Mouse (Mus musculus) layer of hippocampus, adult 11-12 months (tissue): ENCODE data around the gene Itpr2.
A peak's percentile ranks its signal among the peaks of the same experiment; 100 is the strongest.

ENCODE experiments used
- DNase-seq: peaks from one replicate; pipeline ENCODE4 v3.0.0; 2022; ENCODE audit warnings: low spot score

Itpr2 gene

DNA sequence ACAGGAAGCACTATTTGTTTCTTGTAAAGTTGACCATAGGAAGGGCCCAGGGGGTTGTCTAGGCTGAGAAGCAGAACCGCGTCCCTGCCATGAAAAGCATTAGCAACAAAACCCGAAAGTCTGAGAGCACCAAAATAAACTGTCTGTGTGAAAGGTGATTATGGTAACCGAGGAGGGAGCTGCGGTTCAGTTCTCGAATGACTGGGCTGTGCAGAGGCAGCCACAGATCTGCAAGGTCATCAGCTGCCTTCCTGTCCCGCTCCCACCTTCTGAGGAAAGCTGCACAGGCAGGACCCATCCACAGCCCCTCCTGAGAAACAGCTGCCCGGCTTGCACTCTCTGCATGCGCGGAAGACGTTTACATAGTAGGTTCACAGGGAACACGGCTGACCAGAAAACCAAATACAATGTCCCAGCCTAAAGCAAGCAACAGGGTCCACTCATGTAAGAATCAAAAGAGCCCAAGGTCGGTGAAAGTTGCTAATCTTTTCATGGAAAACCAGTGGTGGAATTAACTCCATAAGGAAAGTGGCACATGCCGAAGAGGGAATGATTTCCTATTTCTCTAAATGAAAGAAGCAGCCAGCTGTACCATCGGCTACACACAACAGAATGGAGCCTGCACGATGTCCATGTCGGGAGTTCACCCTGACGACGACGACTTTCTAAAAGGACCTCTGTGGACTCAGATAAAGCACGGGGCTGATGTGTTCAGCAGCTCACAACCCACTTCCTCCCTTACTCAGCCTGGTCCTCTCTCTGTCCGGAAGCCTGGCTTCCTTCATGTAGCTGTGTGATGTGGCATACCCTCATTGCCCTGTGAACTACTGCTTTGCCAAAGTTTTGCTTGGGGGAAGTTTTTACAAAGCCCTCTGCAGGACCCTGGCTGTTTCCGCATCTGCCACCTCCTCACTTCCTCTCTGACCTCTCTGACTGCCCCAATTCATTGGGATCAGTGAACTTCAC is 280.4 kb downstream of the Itpr2 start:
- peak; percentile 56 for DNase-seq

DNA sequence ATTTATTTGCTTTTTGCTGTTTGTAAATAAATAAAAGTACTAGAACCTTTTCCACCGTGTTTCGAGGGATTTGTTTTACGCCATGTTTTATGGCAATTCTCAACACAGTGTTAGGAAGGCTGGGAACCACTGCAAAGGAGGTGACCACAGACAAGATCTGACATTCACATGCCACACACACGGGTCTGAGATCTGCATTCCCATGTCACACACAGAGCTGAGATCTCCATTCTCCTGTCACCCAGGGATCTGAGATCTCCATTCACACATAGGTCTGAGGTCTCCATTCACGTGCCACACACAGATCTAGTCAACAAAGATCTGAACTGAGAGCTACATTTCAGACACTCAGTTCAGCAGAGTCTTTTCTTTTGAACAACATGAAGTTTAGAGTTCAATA is 282.0 kb downstream of the Itpr2 start:
- no peak for DNase-seq

DNA sequence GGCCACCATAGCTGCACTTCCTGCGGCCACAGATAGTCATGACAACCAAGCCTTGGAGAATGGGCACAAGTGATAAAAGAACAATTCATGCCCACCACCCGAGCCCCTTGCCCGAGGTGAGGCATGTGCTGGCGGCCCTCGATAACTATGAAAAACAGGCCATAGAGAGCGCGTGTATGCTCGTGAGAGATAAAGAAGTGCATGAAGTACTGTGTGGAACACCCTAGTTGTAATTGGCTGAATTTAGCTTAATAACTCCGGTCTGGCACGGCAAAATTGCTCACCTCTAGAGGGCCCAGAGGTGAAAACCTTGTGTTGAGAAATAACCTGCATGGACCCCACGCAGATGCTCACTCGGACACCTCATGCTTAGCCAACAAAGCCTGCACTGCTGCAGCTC is 282.5 kb downstream of the Itpr2 start:
- DNase-seq: no peak

DNA sequence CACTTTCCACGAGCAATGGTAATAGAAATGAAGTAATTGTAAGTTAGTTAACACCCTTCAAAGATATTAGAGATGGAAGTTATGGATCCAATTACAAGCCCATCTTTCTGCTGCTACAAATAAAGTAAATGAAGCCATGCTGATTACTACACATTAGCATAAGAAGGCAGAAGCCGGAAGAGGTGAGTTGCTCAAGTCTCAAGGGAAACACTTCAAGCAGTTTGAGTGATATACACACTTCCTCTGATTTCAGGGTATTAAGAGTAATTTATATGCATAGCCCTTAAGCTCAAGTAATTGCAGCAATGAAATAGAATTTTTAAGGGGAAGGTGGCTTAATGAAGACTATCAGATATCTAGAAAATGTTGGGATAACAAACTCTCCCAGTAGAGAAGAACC is 286.7 kb downstream of the Itpr2 start:
- no peak for DNase-seq

DNA sequence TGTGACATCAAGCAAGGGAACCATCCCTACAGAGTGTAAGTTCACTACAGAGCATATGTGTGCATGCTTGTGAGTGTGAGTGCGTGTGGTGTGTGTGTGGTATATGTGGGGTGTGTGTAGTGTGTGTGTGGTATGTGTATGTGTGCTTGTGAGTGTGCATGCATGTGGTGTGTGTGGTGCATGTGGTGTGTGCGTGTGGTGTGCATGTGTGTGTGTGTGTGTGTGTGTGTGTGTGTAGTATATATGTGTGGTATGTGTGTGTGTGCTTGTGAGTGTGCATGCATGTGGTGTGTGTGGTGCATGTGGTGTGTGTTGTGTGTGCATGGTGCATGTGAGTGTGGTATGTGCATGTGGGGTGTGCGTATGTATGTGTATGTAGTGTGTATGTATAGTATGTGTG is 289.7 kb downstream of the Itpr2 start:
- no peak for DNase-seq

DNA sequence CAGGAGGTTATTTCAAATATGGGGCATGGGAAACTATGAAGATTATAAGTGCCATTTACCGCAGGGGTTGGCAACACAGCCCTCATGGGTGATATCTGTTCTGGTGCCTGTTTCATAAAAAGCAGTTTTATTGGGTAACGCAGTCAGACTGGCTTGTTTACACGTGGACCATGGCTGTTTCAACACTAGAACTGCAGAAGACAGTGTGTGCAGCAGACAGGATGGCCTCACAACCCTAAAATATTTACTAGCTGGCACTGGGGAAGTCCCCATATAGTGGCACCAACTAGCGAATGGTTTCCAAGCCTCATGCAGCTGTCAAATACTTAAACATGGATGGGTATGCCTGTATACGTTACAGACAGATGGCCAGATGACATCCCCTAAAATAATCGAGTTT is 290.8 kb downstream of the Itpr2 start:
- no peak for DNase-seq

DNA sequence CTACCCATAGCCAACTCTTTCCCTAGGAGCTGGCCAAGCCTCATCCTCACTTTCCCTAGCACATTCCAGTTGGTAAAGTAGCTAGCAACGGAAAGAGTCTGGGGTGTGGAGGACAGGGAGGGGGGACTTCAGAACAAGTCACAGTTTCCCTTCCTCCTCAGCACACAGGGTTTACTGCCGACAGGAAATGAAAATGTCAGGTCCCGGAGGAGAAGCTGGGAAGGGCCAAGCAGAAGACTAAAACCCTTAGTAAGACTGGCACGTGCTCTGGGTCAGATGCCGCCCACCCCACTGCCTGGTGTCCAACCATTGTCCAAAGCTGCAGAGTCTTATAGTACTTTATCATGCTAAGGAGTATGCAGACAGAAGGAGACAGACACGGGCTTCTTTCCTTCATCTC is 293.0 kb downstream of the Itpr2 start:
- DNase-seq: peak; percentile 44

DNA sequence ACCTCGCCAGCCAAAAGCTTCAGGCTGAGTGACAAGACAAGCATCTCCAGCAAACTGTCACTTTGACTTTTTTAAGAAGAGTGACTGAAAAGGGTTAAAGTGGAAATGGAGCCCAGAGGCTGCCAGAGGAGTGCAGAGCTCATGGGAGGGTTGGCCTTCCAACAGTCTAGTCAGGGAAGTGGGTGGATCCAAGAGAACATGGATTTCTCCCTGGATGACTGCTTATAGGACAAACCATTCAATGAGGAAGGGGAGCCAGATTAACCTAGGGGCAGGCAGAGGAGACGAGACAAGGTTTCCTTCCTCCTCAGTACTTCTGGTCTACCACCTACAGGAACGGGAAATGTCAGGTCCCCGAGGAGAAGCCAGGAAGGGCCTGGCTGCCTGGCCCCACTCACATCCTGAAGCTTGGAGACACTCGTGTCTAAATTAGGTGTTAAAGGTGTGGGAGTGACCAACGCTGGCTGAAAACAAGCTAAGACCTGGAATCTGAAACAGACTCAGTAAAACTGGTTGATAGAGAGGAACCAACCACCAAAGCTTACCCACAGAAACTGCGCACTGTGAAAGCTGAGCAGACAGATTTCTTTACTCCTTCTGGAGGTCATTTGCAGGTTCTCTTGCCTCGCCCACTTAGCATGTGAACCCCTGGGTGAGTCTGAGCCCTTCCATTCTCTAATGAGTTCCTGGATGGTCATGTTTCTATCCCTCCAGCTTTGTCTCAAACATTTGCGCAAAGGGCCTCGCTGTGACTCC is 294.6 kb downstream of the Itpr2 start:
- DNase-seq: no peak

DNA sequence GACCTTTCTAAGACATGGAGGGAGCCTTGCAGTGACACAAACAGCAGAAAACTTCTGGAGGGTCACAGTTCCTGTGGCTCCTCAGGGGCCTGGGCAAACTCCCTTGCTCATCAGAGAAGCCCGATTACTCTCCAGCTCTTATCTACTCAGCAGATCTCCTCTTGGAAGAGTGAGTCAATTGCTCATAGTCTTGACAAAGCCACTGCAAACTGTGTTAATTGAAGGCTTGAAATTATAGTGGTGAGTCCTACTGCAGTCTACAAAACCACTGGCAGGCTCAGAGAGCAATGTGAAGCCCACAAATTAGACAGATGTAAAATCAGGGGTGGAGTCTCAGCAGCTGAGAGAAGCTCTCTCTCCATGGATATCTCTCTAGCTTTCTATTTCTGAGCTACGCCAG is 296.9 kb downstream of the Itpr2 start:
- DNase-seq: no peak

DNA sequence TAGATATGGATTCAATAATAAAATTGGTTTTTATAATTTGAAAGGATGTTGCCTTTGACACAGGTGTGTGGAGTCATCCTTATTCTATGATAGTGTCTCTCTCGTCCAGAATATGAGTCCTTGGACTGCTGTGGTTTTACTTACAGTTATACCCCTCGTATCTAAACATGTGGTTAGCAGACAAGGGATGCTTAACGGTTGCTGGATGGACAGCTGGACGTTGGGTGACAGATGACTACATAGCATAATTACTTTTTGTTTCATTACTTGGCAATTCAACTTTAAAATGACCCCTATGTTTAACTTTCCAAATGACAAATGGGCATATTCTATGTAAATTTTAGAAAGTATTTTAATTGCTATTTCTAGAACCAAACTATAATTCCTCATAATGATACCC is 297.6 kb downstream of the Itpr2 start:
- DNase-seq: no peak

DNA sequence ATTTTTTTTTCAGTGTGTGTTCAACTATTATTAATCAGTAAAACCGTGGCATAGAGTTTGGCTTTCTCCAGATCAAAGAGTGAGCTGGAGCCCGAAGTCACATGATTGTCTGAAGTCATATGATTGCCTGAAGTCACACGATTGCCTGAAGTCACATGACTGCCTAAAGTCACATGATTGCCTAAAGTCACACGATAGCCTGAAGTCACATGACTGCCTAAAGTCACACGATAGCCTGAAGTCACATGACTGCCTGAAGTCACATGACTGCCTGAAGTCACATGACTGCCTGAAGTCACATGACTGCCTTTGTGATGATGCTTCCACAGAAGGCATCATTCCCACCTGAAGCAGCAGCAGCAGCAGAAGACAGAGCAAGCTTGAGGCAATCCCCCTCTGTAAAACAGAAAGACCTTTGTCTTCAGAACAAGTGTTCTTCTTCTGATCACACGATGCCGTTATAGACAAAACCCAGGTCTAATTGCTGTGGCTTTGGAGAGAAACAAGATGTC is 304.1 kb downstream of the Itpr2 start:
- DNase-seq: no peak

DNA sequence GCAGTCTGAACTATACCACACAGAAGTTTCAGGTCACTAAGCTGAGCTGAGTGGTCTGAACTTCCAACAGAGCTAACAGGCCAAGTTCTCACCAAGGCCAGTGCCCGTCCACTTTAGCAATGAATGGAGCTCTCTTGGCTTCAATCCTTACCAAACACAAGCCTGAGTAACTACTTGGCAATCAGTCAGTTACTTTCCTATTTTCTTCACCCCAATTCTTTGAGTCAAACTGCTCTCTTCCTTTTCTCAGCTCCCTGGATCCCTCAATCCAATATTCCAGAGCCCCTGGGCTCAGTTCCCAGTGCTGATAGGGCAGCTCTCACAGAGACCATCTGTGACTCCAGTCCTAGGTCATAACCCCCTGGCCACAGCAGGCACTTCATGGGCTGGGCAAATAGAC is 305.3 kb downstream of the Itpr2 start:
- DNase-seq: no peak

DNA sequence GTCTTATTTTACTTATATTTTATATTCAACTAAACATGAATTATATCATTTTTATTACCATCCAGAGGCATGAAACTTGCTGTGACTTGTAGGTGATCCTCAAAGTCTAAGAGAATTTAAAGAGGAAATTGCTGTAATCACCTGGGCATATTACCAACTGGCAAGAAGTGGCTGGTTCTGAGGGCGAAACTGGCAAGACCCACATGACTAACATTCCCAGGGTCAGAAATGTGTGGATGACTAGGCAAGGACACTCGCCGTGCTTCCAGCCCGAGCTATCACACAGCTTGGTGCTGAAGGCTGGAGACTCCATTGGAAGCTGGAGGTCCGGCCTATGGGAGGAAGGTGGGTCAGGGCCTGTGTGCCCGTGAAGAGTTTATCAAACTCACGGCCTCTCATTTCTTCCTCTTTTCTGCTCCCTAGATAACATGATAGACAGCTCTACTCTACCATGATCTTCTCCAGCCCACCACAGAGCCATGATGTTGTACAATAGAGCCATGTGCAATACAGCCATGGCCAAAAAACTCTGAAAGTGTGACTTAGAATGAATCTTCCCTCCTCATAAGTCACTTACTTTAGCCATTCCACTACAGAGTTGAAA is 306.1 kb downstream of the Itpr2 start:
- no peak for DNase-seq

DNA sequence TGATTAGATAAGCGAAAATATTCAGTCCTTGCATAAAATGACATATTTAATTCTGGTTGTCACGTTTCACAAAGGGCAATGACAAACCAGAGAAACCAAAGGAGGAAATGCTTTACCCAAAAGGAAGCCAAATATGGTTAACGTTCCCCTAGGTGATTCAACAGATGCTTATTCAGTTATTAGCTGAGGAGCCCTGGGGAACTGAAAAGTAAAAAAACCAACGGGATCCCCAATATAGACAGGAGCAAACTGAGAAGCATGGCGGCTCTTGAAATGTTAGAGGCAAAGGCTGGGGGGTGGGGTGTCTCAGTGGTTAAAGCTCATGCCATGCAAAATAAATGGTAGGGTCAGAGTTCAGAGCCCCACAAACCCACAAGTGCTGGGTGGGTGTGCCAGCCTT is 310.1 kb downstream of the Itpr2 start:
- no peak for DNase-seq

DNA sequence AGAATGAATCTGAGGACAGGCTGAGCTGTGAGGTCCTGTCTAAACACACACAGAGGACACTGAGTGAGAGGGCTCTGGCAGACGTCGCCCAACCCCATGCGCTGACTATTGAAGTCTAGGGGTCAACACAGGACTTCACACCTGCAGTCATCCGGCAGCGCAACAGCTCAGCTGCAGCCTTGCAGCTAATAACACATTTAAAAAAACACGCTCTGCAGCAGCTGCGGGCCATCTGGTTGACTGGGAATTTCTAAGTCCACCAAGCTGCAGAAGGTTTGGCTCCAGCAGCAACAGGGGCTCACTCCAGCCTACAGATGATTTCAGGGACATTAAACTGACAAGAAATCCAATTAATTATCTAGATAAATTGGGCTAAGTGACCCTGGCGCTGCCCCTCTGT is 312.0 kb downstream of the Itpr2 start:
- DNase-seq: no peak

DNA sequence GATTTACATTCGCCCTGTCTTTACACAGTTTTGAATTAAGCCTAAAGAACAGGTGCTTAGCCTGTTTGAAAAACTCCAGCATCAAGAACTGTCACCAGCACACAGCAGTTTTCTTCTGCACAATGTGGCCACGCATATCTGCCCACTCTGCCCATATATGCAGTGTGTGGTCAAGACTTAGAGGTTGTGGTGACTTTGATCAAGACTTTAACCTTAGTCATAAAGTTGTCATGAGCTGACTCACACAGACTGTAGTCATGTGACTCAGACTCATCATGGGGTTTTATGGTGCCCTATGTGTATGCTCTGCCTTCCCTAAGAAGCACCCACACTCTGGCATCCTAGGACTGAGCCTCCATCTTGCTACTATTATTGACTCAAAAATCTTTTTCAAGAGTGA is 316.5 kb downstream of the Itpr2 start:
- DNase-seq: no peak

DNA sequence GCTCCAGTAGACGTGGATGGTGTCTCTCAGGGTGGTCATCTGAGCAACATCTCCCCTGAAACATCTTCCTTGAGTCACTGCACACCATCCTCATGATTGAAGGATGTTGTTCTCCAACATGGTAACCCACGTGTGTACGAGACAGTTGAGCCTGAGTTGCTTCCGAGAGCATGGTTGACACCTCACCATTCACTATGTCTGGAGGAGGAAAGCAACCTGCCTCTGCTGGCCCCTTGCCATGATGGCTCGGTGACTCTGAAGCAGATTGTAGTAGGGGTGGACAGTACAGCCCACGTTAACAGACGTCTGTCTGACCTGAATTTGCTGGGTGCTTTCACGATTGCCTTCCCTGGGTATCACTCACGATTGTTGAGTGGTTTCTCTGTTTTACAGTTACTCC is 317.3 kb downstream of the Itpr2 start:
- DNase-seq: no peak

DNA sequence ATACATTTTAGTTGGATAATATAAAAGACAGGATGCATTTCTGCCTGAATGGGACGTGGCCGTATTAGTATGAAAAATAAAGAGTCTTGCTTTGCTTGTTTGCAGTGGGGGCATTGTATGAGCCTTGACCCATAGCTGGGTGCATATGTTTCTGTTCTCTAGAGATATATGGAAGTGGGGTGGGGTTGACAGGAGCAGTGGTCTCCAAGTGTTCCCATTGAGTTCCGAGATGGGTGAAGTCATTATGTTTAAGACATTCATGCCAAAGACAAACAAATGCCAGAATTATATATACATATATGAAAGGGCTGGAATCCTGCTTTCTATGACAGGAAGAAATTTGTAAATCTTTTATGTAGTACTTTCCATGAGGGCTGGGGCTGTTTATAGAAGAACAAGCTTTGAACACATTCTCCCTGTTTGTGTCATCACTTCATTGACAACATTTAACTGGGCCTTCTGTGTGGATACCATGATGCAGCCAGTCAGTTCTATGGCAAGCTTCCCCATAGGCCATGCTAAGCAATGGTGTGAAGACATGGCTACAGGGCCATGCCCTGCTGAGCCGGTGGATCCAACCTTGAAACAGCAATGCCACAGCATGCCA is 327.3 kb downstream of the Itpr2 start:
- DNase-seq: no peak

DNA sequence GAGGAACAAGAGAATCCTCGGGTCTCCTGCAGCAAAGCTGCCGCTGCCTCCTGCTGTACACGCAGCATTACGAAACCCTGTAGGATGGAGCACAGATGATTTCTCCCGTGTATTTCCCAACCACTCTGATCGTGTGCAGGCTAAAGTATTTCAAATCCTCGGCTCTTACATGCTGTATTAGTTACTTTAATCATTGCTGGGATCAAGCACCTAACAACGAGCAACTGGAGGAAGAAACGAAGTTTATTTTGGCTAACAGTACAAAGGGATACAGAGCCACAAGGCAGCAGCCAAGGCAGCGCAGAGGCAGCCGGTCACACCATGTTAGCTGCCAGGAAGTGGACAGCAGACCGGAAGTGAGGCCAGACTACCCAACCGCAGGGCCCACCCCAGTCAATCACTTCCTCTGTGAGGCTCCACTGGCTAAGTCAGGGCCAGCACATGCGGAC is 331.4 kb downstream of the Itpr2 start:
- DNase-seq: peak; percentile 54

DNA sequence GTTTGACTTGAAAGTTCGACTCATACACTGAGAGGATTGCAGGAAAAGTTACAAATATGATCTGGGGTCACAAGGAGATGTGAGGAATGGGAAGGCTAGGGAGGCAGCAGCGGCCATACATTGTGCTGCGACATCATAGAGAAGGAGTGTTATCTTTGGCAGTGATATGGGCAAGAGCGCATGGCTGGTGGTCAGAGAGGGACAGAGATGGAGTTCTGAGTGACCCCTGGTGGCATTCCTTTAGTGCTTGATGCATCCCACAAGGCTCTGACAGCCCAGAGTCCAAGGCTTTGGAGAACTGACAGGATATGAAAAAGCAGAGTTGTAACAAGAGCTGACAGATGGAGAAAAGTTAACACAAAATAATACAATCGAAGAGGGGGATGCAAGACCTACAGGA is 334.8 kb downstream of the Itpr2 start:
- no peak for DNase-seq

DNA sequence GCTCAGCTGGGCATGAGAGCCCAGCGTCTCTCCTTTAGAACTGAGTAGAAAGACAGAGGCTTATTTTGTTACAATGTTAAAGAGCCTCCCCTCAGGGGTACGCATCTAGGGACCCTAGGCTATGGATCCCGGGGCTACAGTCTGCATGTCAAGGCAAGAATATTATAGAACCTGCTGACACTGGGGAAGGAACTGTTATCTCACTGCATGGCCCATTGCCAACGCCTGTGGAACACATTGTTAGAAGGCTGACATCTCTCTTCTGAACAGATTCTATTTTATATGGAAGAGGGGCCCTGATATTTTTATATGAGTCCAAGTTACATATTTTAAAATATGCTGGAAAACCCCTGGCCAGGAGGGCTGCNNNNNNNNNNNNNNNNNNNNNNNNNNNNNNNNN is 342.4 kb downstream of the Itpr2 start:
- DNase-seq: no peak

DNA sequence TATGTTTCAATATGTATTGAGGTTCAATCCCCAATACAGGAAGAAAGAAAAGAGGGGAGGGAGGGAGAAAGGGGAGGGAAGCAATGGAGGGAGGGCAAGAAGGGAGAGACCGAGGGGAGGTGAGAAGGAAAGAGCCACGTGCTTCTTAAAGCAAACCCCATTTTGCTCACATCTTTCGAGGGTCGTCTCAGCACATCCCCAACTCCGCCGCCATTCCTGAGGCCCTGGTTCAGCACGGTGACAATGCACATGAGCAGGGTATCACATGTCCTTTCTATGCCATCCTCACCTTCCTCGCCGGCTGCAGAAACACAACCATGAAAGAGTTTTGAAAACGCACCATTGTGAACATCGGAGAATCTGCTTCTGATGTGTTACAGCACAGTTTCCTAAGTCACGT is 343.3 kb downstream of the Itpr2 start:
- no peak for DNase-seq
